Mouse (Mus musculus) CD4-positive helper T cell, adult 2 months (primary cell): Measurements from ENCODE around the gene Tac4.
A peak's percentile ranks its signal among the peaks of the same experiment; 100 is the strongest.

Source experiments
- DNase-seq: peaks from one replicate; pipeline ENCODE4 v3.0.0-alpha.2; 2012; ENCODE audit warnings: low read depth, missing footprints, low spot score

Tac4 gene

GRCm38 (mm10) chr11:95261178-95261751, at the start of gene Tac4:
TSS of gene Tac4 (plus strand) at chr11:95261529.
- peak; percentile 32 for DNase-seq

- no peak for DNase-seq
Observed at GRCm38 (mm10) chr11:95213607-95214006, 47.7 kb upstream of the Tac4 start.

- DNase-seq: no peak
Observed at GRCm38 (mm10) chr11:95214305-95214704, 47.0 kb upstream of the Tac4 start.

GRCm38 (mm10) chr11:95216193-95216592, 45.1 kb upstream of the Tac4 start:
- no peak for DNase-seq

- no peak for DNase-seq
Observed at GRCm38 (mm10) chr11:95219111-95219510, 42.2 kb upstream of the Tac4 start.

GRCm38 (mm10) chr11:95223473-95223872, 37.9 kb upstream of the Tac4 start:
- no peak for DNase-seq

- no peak for DNase-seq
Observed at GRCm38 (mm10) chr11:95224124-95224893, 37.0 kb upstream of the Tac4 start.

GRCm38 (mm10) chr11:95225448-95225847, 35.9 kb upstream of the Tac4 start:
- no peak for DNase-seq

- DNase-seq: no peak
Observed at GRCm38 (mm10) chr11:95227467-95227866, 33.9 kb upstream of the Tac4 start.

- peak; percentile 52 for DNase-seq
Observed at GRCm38 (mm10) chr11:95231688-95232328, 29.5 kb upstream of the Tac4 start.

GRCm38 (mm10) chr11:95232329-95232696, 29.0 kb upstream of the Tac4 start:
- no peak for DNase-seq

GRCm38 (mm10) chr11:95238477-95238876, 22.9 kb upstream of the Tac4 start:
- DNase-seq: no peak

- DNase-seq: no peak
Observed at GRCm38 (mm10) chr11:95242653-95243052, 18.7 kb upstream of the Tac4 start.

GRCm38 (mm10) chr11:95245456-95245855, 15.9 kb upstream of the Tac4 start:
- DNase-seq: no peak

- DNase-seq: no peak
Observed at GRCm38 (mm10) chr11:95247065-95247464, 14.3 kb upstream of the Tac4 start.

- no peak for DNase-seq
Observed at GRCm38 (mm10) chr11:95250110-95250509, 11.2 kb upstream of the Tac4 start.

GRCm38 (mm10) chr11:95251295-95251694, 10.0 kb upstream of the Tac4 start:
- DNase-seq: peak; percentile 58

GRCm38 (mm10) chr11:95252104-95252503, 9.2 kb upstream of the Tac4 start:
- no peak for DNase-seq

- DNase-seq: no peak
Observed at GRCm38 (mm10) chr11:95254165-95254564, 7.2 kb upstream of the Tac4 start.

GRCm38 (mm10) chr11:95255747-95256146, 5.6 kb upstream of the Tac4 start:
- no peak for DNase-seq

- no peak for DNase-seq
Observed at GRCm38 (mm10) chr11:95257930-95258329, 3.4 kb upstream of the Tac4 start.

- DNase-seq: peak; percentile 77
Observed at GRCm38 (mm10) chr11:95258490-95258889, 2.8 kb upstream of the Tac4 start.
